Mouse (Mus musculus) bone marrow, adult 2 months (tissue): ENCODE measurements around the gene Trim56.

Experiments used
- CTCF ChIP-seq: fragments of 200-500 bp; IDR thresholded peaks from 2 replicates; pipeline ENCODE4 v1.5.1; 2011; ENCODE audit warnings: low read length, control low read depth; ENCODE audit not compliant: control insufficient read depth, insufficient read depth
- POLR2A ChIP-seq: fragments of 200-500 bp; IDR thresholded peaks from 2 replicates; pipeline ENCODE4 v1.6.1; 2011; ENCODE audit warnings: low read depth, mild to moderate bottlenecking, control low read depth, low read length, borderline replicate concordance; ENCODE audit not compliant: control insufficient read depth

DNA sequence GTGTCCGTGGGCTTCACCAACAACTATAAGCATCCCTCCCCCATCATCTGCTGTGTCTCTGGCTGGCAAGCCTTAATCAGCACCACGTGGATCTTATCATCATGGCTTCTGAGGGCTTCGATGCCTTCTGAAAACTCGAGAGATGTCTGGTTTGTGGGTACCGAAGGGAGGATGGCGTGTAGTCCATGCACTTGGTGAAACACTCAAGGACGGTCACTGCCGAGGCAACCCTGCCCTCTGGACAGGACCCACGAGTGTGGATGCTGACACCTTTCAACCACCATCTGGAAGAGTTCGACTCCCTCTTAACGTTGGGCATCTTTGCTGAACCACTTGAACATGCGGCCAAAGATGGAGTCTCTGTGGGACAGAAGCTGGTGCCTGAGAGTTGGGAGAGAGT is 5.1 kb downstream of the Trim56 start:
- no peak for TF ChIP-seq CTCF
- no peak for TF ChIP-seq POLR2A
